31 mouse cellular contexts compared by ENCODE assay signal in the genomic region with DNA sequence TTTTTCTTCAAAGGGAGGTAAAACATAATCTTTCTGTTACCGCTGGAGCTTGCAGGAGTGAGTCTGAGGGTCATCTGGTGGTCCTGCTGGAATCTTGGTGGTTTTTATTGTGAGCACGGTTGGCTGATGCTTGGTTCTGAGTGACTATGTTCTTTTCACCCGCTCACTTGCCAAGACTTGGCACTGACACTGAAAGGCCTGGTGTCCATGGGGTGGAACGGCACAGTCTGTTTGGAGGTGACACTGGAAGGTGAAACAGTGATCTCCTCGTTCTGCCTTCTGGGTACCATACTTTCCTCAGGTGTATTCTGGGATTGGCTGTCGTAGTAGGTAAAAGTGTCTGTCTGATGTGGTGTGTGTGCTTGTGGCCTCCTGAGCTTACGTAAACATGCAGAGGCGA. TPM values are rescaled to one million over a fixed set of nuclear protein-coding genes. Genes with fewer than 3 reads are reported as not detected.
A peak's percentile ranks its signal among the peaks of the same experiment; 100 is the strongest.
DNase-seq lines count a peak whose midpoint lies in the region; ATAC-seq lines count a peak whose summit lies in the region.
"Had no signal": no experiment of that assay in that cellular context is flagged by ENCODE, and none has a peak within 500 bp of the region (broad histone marks: within the 10 kb centered on the region; RNA-seq: fewer than 3 reads in every experiment).

No protein-coding gene starts in this region.

- DNase-seq in cerebellum, adult 11-12 months, result peak; percentile 28
- DNase-seq in cerebellum, adult 8-10 months, result no peak
- peak; percentile 28 for DNase-seq in cerebellum, adult 9-11 months
- DNase-seq in cerebellum, postnatal 4 days (ENCODE audit: low spot score in 2 of 2), result no peak
- peak; percentile 52 for DNase-seq in adipocyte (ENCODE audit: low spot score)
- peak; percentile 22 to 30 for DNase-seq in cerebellum, postnatal 14 days
- DNase-seq in right cerebral cortex, adult 18-20 months, result no peak
- DNase-seq: adrenal gland, adult 2 months; adrenal gland, postnatal 25 days; B cell, adult 2 months; forebrain, postnatal 0 days; gastrocnemius, adult 2 months; gastrocnemius, postnatal 14 days; heart, adult 18-20 months; heart, postnatal 14 days; heart, postnatal 4 days; kidney, adult 18-20 months; kidney, adult 9 months had no signal

- no peak overlapping the region for H3K4me3 ChIP-seq in midbrain, embryonic 13.5 days (replicated peaks)
- H3K4me3 ChIP-seq: embryonic facial prominence, embryonic 12.5 days; embryonic facial prominence, embryonic 15.5 days; gastrocnemius, adult 2 months; heart, embryonic 10.5 days; heart, embryonic 13.5 days had no signal

- no peaks in the 10 kb centered on the region for H3K27me3 ChIP-seq in midbrain, embryonic 13.5 days
- H3K27me3 ChIP-seq: CH12.LX; embryonic facial prominence, embryonic 12.5 days; embryonic facial prominence, embryonic 15.5 days; heart, embryonic 13.5 days; Patski had no signal

- no peak overlapping the region for H3K27ac ChIP-seq in midbrain, embryonic 13.5 days
- H3K27ac ChIP-seq: embryonic facial prominence, embryonic 12.5 days; embryonic facial prominence, embryonic 15.5 days; gastrocnemius, adult 2 months; heart, embryonic 10.5 days; heart, embryonic 13.5 days; hindbrain, embryonic 14.5 days; hindbrain, postnatal 0 days had no signal

- WGBS in midbrain, embryonic 13.5 days, result 94% methylated on average over 8 of the region's 8 CpGs

- H3K4me2 ChIP-seq in midbrain, embryonic 13.5 days (replicated peaks), result no peak overlapping the region
- H3K4me2 ChIP-seq: embryonic facial prominence, embryonic 12.5 days; embryonic facial prominence, embryonic 15.5 days; heart, embryonic 13.5 days; hindbrain, embryonic 14.5 days had no signal

- ATAC-seq in midbrain, embryonic 13.5 days, result no peak
- ATAC-seq: forebrain, embryonic 14.5 days; forebrain, postnatal 0 days; hindbrain, postnatal 0 days; inflammation-experienced regulatory T-cells, adult 6 months; intestine, embryonic 16.5 days; Patski had no signal

- H3K9me3 ChIP-seq in midbrain, embryonic 13.5 days, result no peaks in the 10 kb centered on the region
- H3K9me3 ChIP-seq: embryonic facial prominence, embryonic 12.5 days; embryonic facial prominence, embryonic 15.5 days; G1E; heart, embryonic 10.5 days; heart, embryonic 13.5 days had no signal

- H3K9ac ChIP-seq in midbrain, embryonic 13.5 days (replicated peaks), result no peak overlapping the region
- H3K9ac ChIP-seq: embryonic facial prominence, embryonic 12.5 days; embryonic facial prominence, embryonic 15.5 days; forebrain, postnatal 0 days; heart, embryonic 13.5 days; hindbrain, embryonic 14.5 days had no signal

- peaks cover 87% of the 10 kb centered on the region for H3K36me3 ChIP-seq in midbrain, embryonic 13.5 days

- H3K4me1 ChIP-seq in midbrain, embryonic 13.5 days (replicated peaks), result no peaks in the 10 kb centered on the region
- H3K4me1 ChIP-seq: embryonic facial prominence, embryonic 12.5 days; embryonic facial prominence, embryonic 15.5 days; heart, embryonic 10.5 days; heart, embryonic 13.5 days had no signal

RNA-seq across cellular contexts. Expression of a gene that starts 13.8 kb away (rescaled TPM):
- polyA plus RNA-seq in midbrain, embryonic 13.5 days (2015; fragmentation: Nextera tagmentation; extraction: Ambion mirVana), result 2.5 and 3.2 TPM in 2 replicates
- polyA plus RNA-seq: G1E had no signal

RNA-seq across cellular contexts. Expression of a gene that starts 34.0 kb away (rescaled TPM):
- 57.6 and 62.4 TPM in 2 replicates for polyA plus RNA-seq in midbrain, embryonic 13.5 days (2015; fragmentation: Nextera tagmentation; extraction: Ambion mirVana)

Comparison
In these comparisons a context has a peak if more than half of its experiments do, and no peak if none do; other contexts are left out.
1. DNase-seq: peak in cerebellum, adult 11-12 months (single experiment), cerebellum, adult 9-11 months (single experiment), adipocyte (single experiment) and cerebellum, postnatal 14 days (2 of 2); none in cerebellum, adult 8-10 months (single experiment), cerebellum, postnatal 4 days (0 of 2) and right cerebral cortex, adult 18-20 months (single experiment).